Mouse (Mus musculus): ENCODE results near the gene Spaar. TPM values are rescaled to one million over a fixed set of nuclear protein-coding genes. Genes with fewer than 3 reads are reported as not detected.
A peak's percentile ranks its signal among the peaks of the same experiment; 100 is the strongest.

Gene Spaar
- polyA plus RNA-seq, 1 experiment from 2014 or later, result 0.33 TPM

DNA sequence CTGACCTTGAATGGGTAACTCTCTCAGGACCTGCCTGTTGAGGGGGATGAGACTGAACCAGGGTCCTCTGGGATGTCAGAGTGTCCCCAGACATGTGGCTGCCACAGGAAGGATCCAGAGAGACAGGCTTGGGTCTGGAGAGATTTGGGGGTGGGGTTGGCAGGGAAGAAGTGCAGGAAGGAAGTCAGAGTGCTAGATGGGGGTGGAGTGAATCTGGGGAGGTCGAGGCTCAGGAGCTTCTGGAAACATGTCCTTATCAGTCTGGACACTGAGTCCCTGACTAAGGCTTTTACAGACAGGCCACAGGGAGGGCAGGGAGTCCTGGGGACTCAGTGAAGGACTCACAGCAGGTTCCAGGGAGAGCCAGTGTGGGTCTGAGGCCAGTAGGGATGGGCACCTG lies 2.3 kb downstream of the Spaar start:
- Histone ChIP-seq H3K4me1 (peaks cover 68% of the 10 kb centered on the region), H3K9ac (no peak overlapping the region), H3K9me3 (no peaks in the 10 kb centered on the region), H3K4me3 (no peak overlapping the region), H3K27me3 (no peaks in the 10 kb centered on the region), H3K4me2 (replicated peaks) (no peak overlapping the region), H3K36me3 (no peaks in the 10 kb centered on the region), H3K27ac (no peak overlapping the region; the same call in 1 of the 2 replicates)
- no peak for ATAC-seq (ENCODE audit: low FRiP score, low read depth)
- 25% methylated on average over 1 of the region's 1 CpGs for WGBS

DNA sequence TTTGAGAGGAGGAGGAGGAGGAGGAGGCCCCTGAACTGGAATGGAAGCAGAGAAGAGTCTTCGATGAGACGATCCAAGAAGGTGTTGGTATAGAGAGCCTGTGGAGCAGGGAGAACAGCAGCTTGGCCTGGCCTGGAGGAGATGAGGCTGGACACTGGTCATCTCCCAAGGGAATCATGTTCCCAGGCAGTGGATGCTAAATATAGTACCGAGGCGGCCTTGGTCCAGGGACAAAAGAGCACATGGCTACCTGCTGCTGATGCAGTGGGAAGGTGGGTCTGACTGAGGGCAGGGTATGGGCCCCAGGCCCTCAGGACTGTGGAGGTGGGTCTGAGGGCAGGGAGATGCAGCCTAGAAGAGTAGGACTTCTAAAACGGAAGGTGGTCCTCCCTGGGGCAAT lies 3.4 kb downstream of the Spaar start:
- Histone ChIP-seq H3K27me3 (no peaks in the 10 kb centered on the region), H3K4me3 (no peak overlapping the region), H3K27ac (no peak overlapping the region), H3K4me2 (replicated peaks) (no peak overlapping the region), H3K4me1 (peaks cover 68% of the 10 kb centered on the region), H3K9me3 (no peaks in the 10 kb centered on the region), H3K36me3 (no peaks in the 10 kb centered on the region), H3K9ac (no peak overlapping the region; the same call in 1 of the 2 replicates)
- ATAC-seq (ENCODE audit: low FRiP score, low read depth), result no peak
- WGBS, result 79% methylated on average over 5 of the region's 5 CpGs

DNA sequence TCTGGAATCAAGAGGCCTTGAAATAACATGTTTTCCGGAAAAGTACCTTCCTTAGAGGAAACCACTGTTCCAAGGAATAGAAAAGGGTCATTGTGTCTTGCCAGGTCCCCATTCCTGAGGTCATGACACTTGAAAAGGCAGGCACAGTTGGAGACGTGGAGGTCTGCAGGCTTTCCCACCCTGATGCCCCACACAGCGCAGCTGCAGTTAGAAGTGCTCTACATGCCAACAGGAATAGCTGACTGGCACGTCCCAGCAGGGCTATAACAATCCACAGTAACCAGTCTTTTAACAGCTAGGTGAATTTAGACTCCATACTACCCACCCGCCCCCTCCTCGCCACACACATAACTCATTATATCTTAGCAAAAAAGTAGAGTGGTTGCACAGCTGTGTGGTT lies 7.3 kb downstream of the Spaar start:
- Histone ChIP-seq H3K4me2 (replicated peaks) (no peak overlapping the region), H3K4me3 (no peak overlapping the region), H3K27ac (peak overlapping the region; percentile 77), H3K4me1 (peaks cover 33% of the 10 kb centered on the region), H3K36me3 (no peaks in the 10 kb centered on the region), H3K27me3 (no peaks in the 10 kb centered on the region), H3K9ac (no peak overlapping the region), H3K9me3 (no peaks in the 10 kb centered on the region)
- 47% methylated on average over 6 of the region's 6 CpGs for WGBS
- peak; percentile 72; the same call in 1 of the 2 replicates for ATAC-seq (ENCODE audit: low FRiP score, low read depth)

DNA sequence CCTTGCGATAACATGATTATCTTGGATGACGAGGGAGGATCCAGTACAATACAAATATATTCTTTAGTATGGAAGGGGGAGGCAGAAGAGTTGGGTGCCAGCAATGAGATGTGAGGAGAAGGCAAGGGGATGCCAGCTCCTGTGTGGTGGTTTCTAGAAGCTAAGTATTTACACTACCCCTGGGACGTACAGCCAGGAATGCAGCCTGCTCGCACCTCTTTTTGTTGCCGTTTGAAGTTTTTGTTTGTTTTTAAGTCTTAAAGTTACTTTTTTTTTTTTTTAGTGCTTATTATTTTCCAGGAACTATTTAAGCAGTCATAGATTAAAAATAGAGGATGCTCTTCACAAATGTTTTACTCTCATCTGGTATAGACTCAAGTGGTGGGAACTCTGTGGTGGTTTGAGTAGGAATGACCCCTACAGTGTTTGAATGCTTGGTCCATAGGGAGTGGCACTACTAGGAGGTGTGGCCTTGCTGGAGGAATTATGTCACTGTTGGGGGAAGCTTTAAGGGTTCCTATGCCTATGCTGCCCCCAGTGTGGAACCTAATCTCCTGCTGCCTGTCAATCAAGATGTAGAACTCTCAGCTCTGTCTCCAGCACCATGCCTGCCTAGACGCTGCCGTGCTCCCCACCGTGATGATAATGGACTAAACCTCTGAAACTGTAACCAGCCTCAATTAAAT lies 9.3 kb downstream of the Spaar start:
- Histone ChIP-seq H3K4me1 (peaks cover 33% of the 10 kb centered on the region), H3K9ac (no peak overlapping the region), H3K27me3 (no peaks in the 10 kb centered on the region), H3K27ac (no peak overlapping the region), H3K4me3 (no peak overlapping the region), H3K4me2 (replicated peaks) (no peak overlapping the region), H3K36me3 (no peaks in the 10 kb centered on the region), H3K9me3 (no peaks in the 10 kb centered on the region)
- 64% methylated on average over 8 of the region's 8 CpGs for WGBS
- ATAC-seq (ENCODE audit: low FRiP score, low read depth), result no peak

DNA sequence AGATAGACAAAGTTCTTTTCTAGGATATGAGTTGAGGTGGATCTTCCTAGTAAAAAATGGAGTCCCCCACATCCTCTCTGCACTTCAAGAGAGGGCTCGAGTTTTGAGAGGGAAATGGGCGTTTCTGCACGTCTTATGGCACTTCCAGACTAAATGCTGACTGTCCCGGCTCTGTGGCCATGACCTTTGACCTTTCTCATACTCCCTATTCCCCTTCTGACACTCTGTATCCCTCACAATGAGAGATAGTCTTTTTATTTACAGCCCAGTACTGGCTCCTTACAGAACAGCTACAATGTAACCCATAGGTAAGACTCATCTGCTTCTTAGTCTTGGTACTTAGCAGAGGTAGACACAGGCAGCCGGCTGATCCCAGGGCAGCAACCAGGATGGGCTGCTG lies 11.7 kb downstream of the Spaar start:
- Histone ChIP-seq H3K9ac (no peak overlapping the region), H3K4me2 (replicated peaks) (no peak overlapping the region), H3K27ac (no peak overlapping the region), H3K27me3 (no peaks in the 10 kb centered on the region), H3K9me3 (no peaks in the 10 kb centered on the region), H3K4me1 (peaks cover 19% of the 10 kb centered on the region), H3K36me3 (no peaks in the 10 kb centered on the region), H3K4me3 (no peak overlapping the region)
- WGBS, result 64% methylated on average over 5 of the region's 5 CpGs
- no peak for ATAC-seq (ENCODE audit: low FRiP score, low read depth)

DNA sequence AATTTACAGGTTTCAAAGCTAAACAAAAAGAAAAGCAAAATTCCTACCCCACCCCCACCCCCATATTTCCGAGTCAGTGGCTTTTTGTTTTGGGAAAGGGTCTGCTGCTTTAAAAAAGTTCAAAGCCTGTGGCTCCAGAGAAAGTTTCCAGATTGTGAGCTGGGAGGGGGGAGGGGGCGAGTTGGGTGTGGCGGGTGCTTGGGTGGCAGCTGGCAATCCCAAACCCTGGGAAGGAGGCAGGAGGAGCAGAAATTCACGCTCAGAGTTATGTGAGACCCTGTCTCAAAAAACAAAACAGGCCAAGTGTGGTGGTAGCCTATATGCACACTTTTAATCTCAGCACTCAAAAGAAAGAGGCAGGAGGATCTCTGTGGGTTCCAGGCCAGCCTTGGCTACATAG lies 12.8 kb downstream of the Spaar start:
- no peak overlapping the region for H3K9ac ChIP-seq
- no peak overlapping the region for H3K27ac ChIP-seq
- no peaks in the 10 kb centered on the region for H3K27me3 ChIP-seq
- H3K9me3 ChIP-seq, result no peaks in the 10 kb centered on the region
- no peak overlapping the region for H3K4me2 ChIP-seq (replicated peaks)
- 13% methylated on average over 4 of the region's 4 CpGs for WGBS
- ATAC-seq (ENCODE audit: low FRiP score, low read depth), result no peak
- H3K36me3 ChIP-seq, result no peaks in the 10 kb centered on the region
- H3K4me3 ChIP-seq, result no peak overlapping the region
- H3K4me1 ChIP-seq, result peaks cover 15% of the 10 kb centered on the region

DNA sequence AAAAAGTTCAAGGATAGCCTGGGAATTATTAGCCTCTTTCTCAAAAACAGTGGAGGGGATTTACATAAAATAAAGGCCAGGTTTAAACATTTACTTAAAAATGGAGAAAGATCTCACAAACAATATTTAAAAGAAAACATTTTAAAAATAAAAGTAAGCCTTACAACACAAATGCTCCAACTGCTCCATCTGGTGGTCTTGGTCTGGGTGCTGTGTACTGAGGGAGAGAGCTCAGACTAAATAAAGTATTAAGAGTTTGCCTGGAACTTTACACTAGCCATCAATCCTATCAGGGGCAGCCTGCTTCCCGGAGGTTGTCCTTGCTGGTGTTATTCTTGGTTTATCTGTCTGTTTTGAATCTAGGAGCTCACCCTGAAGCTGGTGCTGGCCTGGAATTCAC lies 13.3 kb downstream of the Spaar start:
- H3K36me3 ChIP-seq, result no peaks in the 10 kb centered on the region
- no peak overlapping the region for H3K27ac ChIP-seq
- no peaks in the 10 kb centered on the region for H3K9me3 ChIP-seq
- 37% methylated on average over 1 of the region's 1 CpGs for WGBS
- ATAC-seq (ENCODE audit: low FRiP score, low read depth), result no peak
- H3K27me3 ChIP-seq, result no peaks in the 10 kb centered on the region
- H3K9ac ChIP-seq, result no peak overlapping the region
- H3K4me3 ChIP-seq, result no peak overlapping the region
- no peak overlapping the region for H3K4me2 ChIP-seq (replicated peaks)
- H3K4me1 ChIP-seq, result peaks cover 11% of the 10 kb centered on the region

DNA sequence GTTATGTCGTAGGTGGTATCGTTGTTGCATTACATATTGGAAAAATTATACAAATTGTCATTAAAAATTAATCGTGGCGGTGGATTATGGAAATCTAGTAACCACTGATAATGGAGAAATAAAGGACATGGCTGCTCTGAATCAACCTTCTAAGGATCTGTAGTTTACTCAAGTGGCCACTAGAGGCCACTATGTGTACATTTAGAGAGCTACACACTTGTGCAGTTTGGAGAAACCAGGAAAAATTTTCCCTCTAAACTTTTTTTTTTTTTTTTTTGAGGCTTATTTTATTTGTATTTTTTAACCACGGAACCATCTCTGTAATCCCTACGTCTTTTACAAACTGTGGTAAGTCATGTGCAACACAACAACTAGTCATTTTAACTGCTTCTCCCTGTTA lies 15.4 kb downstream of the Spaar start:
- Histone ChIP-seq H3K27me3 (no peaks in the 10 kb centered on the region), H3K4me2 (replicated peaks) (no peak overlapping the region), H3K9me3 (no peaks in the 10 kb centered on the region), H3K9ac (no peak overlapping the region), H3K4me1 (peaks cover 9% of the 10 kb centered on the region), H3K36me3 (no peaks in the 10 kb centered on the region), H3K27ac (no peak overlapping the region), H3K4me3 (no peak overlapping the region)
- no peak; the same call in 1 of the 2 replicates for ATAC-seq (ENCODE audit: low FRiP score, low read depth)
- WGBS, result 19% methylated on average over 6 of the region's 6 CpGs

DNA sequence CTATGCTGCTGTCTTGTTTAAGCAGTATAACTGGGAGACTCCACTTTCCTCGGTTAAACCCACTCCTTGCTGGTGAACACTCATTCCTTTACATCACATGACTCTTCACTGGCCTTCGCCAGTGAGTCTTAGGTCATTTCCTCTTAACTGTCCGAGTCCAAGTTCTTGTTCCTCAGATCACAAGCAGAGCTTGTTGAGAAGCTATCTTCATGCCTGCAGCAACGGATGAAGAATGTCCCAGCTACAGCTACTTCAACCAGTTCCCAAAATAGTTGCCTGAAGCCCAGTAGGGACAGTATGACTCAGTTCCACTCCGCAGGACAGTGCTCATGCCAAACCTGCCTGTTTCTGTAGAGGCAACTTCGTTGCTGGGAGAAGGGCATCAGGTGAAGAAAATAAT lies 27.4 kb downstream of the Spaar start:
- WGBS, result 80% methylated on average over 6 of the region's 6 CpGs
- Histone ChIP-seq H3K9me3 (no peaks in the 10 kb centered on the region), H3K36me3 (no peaks in the 10 kb centered on the region), H3K9ac (no peak overlapping the region), H3K4me3 (no peak overlapping the region), H3K4me1 (peaks cover 21% of the 10 kb centered on the region), H3K27me3 (no peaks in the 10 kb centered on the region), H3K27ac (no peak overlapping the region), H3K4me2 (replicated peaks) (no peak overlapping the region)
- ATAC-seq (ENCODE audit: low FRiP score, low read depth), result no peak

DNA sequence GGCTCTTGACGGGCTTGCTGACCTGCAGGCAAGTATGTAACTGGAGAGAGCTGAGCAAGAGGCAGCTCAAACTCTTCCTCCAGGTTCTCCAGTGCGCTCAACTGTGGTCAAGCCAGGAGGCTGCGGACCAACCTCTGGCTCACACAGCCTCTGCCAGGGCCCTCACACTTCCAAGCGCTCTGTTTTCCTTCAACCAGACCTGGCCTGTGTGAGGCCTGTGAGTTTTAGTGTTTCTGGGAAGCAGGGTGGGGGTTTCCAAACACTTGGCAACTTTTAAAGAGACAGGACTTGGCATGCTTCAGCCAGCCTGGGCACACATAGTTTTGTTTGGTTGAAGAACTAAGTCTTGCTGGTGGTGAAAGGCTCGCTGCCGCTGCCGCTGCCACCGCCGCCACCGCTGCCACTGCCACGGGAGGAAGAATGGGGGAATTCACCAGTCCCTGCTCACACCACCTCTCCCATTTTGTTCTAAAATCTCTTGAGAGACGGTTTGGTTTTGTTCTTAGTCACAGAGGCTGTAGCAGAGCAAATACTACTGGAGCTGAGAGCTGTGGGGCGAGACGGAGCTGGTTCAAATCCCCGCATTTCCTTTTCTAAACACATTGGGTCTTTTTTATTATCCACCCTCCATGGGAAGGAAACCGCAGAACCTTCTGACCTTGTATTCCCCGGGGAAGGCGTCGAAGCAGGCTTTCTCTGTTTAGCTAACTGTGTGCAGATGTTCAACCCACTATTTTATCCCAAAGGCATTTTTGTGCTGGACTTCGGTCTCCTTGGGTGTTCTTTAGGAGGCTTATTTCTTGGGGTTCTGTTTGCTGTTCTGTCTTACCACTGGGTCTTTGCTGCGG lies 30.0 kb downstream of the Spaar start:
- Histone ChIP-seq H3K9me3 (peaks cover 4% of the 10 kb centered on the region; the same call in 1 of the 2 replicates), H3K4me3 (no peak overlapping the region), H3K9ac (no peak overlapping the region), H3K27ac (peak overlapping the region; percentile 85), H3K4me1 (peaks cover 21% of the 10 kb centered on the region), H3K27me3 (no peaks in the 10 kb centered on the region), H3K36me3 (no peaks in the 10 kb centered on the region), H3K4me2 (replicated peaks) (peak overlapping the region; percentile 12; the same call in 1 of the 2 replicates)
- ATAC-seq (ENCODE audit: low FRiP score, low read depth), result peak; percentile 67; the same call in 1 of the 2 replicates
- 55% methylated on average over 21 of the region's 21 CpGs for WGBS

DNA sequence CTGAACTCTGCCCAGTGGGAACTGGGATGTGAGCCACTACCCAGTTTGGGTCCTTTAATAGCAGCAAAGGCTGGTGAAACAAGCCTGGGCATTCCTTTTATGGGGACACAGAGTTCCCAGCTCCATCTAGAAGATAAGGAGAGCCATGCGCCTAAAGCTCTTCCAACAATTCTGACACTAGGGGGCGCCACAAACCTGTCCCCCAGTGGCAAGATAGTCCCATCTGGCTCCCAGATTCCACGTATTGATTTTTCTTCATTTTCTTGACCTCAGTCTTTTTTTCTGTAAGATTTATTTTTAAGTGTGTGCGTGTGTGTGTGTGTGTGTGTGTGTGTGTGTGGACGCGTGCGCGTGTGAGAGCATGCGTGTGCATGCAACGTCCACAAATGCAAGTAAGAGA lies 30.6 kb downstream of the Spaar start:
- H3K27ac ChIP-seq, result peak overlapping the region; percentile 85
- ATAC-seq (ENCODE audit: low FRiP score, low read depth), result no peak
- no peaks in the 10 kb centered on the region for H3K27me3 ChIP-seq
- H3K4me2 ChIP-seq (replicated peaks), result peak overlapping the region; percentile 12; the same call in 1 of the 2 replicates
- 74% methylated on average over 10 of the region's 10 CpGs for WGBS
- no peaks in the 10 kb centered on the region for H3K36me3 ChIP-seq
- H3K4me1 ChIP-seq, result peaks cover 21% of the 10 kb centered on the region
- no peak overlapping the region for H3K4me3 ChIP-seq
- H3K9me3 ChIP-seq, result peaks cover 4% of the 10 kb centered on the region; the same call in 1 of the 2 replicates
- no peak overlapping the region for H3K9ac ChIP-seq

DNA sequence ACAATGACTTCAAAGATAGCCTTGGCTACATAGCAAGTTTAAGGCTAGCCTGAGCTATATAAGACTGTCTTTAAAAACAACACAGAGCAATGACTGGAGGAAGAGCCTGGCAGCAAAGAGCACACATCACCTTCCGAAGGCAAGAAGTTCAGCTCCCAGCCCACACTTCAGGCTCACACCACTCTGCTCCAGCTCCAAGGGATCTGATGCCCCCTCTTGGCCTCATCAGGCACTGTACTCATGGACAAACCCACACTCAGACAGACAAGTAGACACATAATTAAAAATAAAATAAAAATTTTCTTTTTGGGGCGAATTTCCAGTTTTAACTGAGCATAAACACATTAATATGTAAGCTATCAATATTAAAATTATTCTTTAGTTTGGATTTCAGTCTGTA lies 31.5 kb downstream of the Spaar start:
- Histone ChIP-seq H3K4me3 (no peak overlapping the region), H3K9ac (no peak overlapping the region), H3K27me3 (no peaks in the 10 kb centered on the region), H3K36me3 (no peaks in the 10 kb centered on the region), H3K4me2 (replicated peaks) (no peak overlapping the region), H3K27ac (no peak overlapping the region), H3K9me3 (peaks cover 4% of the 10 kb centered on the region; the same call in 1 of the 2 replicates), H3K4me1 (peaks cover 21% of the 10 kb centered on the region)
- no peak for ATAC-seq (ENCODE audit: low FRiP score, low read depth)
- 78% methylated on average over 2 of the region's 2 CpGs for WGBS
